Mouse (Mus musculus) NIH3T3 (cell line): ENCODE data around the gene H2afz.
"Not testable (repeated sequence)": the region's sequence is repeated elsewhere in the genome, so short reads cannot be mapped to it uniquely, and the experiment has no call there.

Experiments
- DNase-seq: peaks from one replicate; pipeline ENCODE4 v3.0.0-alpha.2; 2012; ENCODE audit warnings: low read depth

H2afz gene

GRCm38 (mm10) chr3:137863330-137864123, 760 bp upstream of the H2afz start:
- peak; percentile 71 for DNase-seq

- DNase-seq = peak; percentile 97
These were observed 998 bp downstream of the H2afz start for GRCm38 (mm10) chr3:137864988-137865982.

GRCm38 (mm10) chr3:137867133-137867436, 2.8 kb downstream of the H2afz start:
- DNase-seq = no peak

GRCm38 (mm10) chr3:137867437-137868093, 3.3 kb downstream of the H2afz start, which contains the start of gene Dnajb14:
Gene Dnajb14, plus strand, starts transcription at chr3:137867675.
- peak; percentile 79 for DNase-seq

- no peak for DNase-seq
These were observed 4.0 kb downstream of the H2afz start for GRCm38 (mm10) chr3:137868094-137868913.

GRCm38 (mm10) chr3:137869395-137869794, 5.1 kb downstream of the H2afz start:
- DNase-seq = no peak

- peak; percentile 49 for DNase-seq
These were observed 15.0 kb downstream of the H2afz start for GRCm38 (mm10) chr3:137879313-137879712.

GRCm38 (mm10) chr3:137880109-137880748, 15.9 kb downstream of the H2afz start:
- peak; percentile 22 for DNase-seq

GRCm38 (mm10) chr3:137881093-137881492, 16.8 kb downstream of the H2afz start:
- no peak for DNase-seq

GRCm38 (mm10) chr3:137887961-137888360, 23.7 kb downstream of the H2afz start:
- no peak for DNase-seq

GRCm38 (mm10) chr3:137891089-137891488, 26.8 kb downstream of the H2afz start:
- no peak for DNase-seq

- DNase-seq = no peak
These were observed 27.8 kb downstream of the H2afz start for GRCm38 (mm10) chr3:137892118-137892517.

GRCm38 (mm10) chr3:137893789-137894188, 29.5 kb downstream of the H2afz start:
- DNase-seq = no peak

- peak; percentile 36 for DNase-seq
These were observed 30.9 kb downstream of the H2afz start for GRCm38 (mm10) chr3:137895196-137895595.

- no peak for DNase-seq
These were observed 32.1 kb downstream of the H2afz start for GRCm38 (mm10) chr3:137896386-137896785.

- DNase-seq = no peak
These were observed 32.6 kb downstream of the H2afz start for GRCm38 (mm10) chr3:137896867-137897266.

- DNase-seq = no peak
These were observed 33.4 kb downstream of the H2afz start for GRCm38 (mm10) chr3:137897685-137898084.

- DNase-seq = peak; percentile 80
These were observed 35.9 kb downstream of the H2afz start for GRCm38 (mm10) chr3:137900149-137900548.

- no peak for DNase-seq
These were observed 48.8 kb downstream of the H2afz start for GRCm38 (mm10) chr3:137913093-137913492.

- not testable (repeated sequence) for DNase-seq
These were observed 50.3 kb downstream of the H2afz start for GRCm38 (mm10) chr3:137914567-137914966.
